ENCODE assay signal across 8 mouse cellular contexts in genomic region chr9:62364216-62364615, GRCm38 (mm10). TPM values are rescaled to one million over a fixed set of nuclear protein-coding genes. Genes with fewer than 3 reads are reported as not detected.
A peak's percentile ranks its signal among the peaks of the same experiment; 100 is the strongest.
DNase-seq lines count a peak whose midpoint lies in the region; ATAC-seq and TF ChIP-seq lines count a peak whose summit lies in the region.

No protein-coding gene starts in this region.

- no peaks in the 10 kb centered on the region for H3K27me3 ChIP-seq in heart, embryonic 12.5 days (replicated peaks)
- H3K27me3 ChIP-seq in hindbrain, embryonic 11.5 days (ENCODE audit: control insufficient read depth, insufficient read depth, low read length) = no peaks in the 10 kb centered on the region
- H3K27me3 ChIP-seq in midbrain, embryonic 10.5 days (ENCODE audit: low read depth, poor library complexity, severe bottlenecking) = no peaks in the 10 kb centered on the region

- peaks cover 7% of the 10 kb centered on the region; the same call in 1 of the 2 replicates for H3K36me3 ChIP-seq in heart, embryonic 12.5 days
- no peaks in the 10 kb centered on the region for H3K36me3 ChIP-seq in hindbrain, embryonic 11.5 days (ENCODE audit: control insufficient read depth, insufficient read depth, low read length)
- peaks cover 26% of the 10 kb centered on the region for H3K36me3 ChIP-seq in midbrain, embryonic 10.5 days

- no peak for TF ChIP-seq POLR2A in brain, embryonic 14.5 days (IDR thresholded peaks at IDR 0.05; ENCODE audit: borderline replicate concordance, extremely low read depth, insufficient read depth, insufficient read length, poor library complexity, severe bottlenecking)

- H3K9me3 ChIP-seq in heart, embryonic 12.5 days (replicated peaks) = no peaks in the 10 kb centered on the region
- H3K9me3 ChIP-seq in hindbrain, embryonic 11.5 days (ENCODE audit: control insufficient read depth, low read length) = no peaks in the 10 kb centered on the region
- H3K9me3 ChIP-seq in midbrain, embryonic 10.5 days (replicated peaks) = no peaks in the 10 kb centered on the region

- 0 out of 2 replicates have a peak overlapping the region, but pooled peaks have one; percentile 55 for H3K27ac ChIP-seq in heart, embryonic 12.5 days (ENCODE audit: poor library complexity, severe bottlenecking)
- no peak overlapping the region for H3K27ac ChIP-seq in hindbrain, embryonic 11.5 days (ENCODE audit: low read depth, low read length)
- H3K27ac ChIP-seq in midbrain, embryonic 10.5 days (replicated peaks) = peak overlapping the region; percentile 85

- no peak for TF ChIP-seq CTCF in brain, embryonic 14.5 days (IDR thresholded peaks at IDR 0.05; ENCODE audit: borderline replicate concordance, extremely low read depth, insufficient read depth, insufficient read length)

- H3K4me2 ChIP-seq in heart, embryonic 12.5 days = peak overlapping the region; percentile 70
- peak overlapping the region; percentile 58 for H3K4me2 ChIP-seq in hindbrain, embryonic 11.5 days (replicated peaks; ENCODE audit: low read depth, low read length)

- WGBS in heart, embryonic 12.5 days = 29% methylated on average over 6 of the region's 6 CpGs
- WGBS in hindbrain, embryonic 11.5 days = 8% methylated on average over 4 of the region's 6 CpGs
- 14% methylated on average over 4 of the region's 6 CpGs for WGBS in midbrain, embryonic 10.5 days

- H3K9ac ChIP-seq in heart, embryonic 12.5 days = peak overlapping the region; percentile 67
- peak overlapping the region; percentile 52; the same call in 1 of the 2 replicates for H3K9ac ChIP-seq in hindbrain, embryonic 11.5 days (ENCODE audit: low read depth, low read length)

- peaks cover 100% of the 10 kb centered on the region for H3K4me1 ChIP-seq in heart, embryonic 12.5 days (replicated peaks)
- H3K4me1 ChIP-seq in hindbrain, embryonic 11.5 days (replicated peaks; ENCODE audit: control insufficient read depth, insufficient read depth, low read length) = peaks cover 27% of the 10 kb centered on the region
- H3K4me1 ChIP-seq in midbrain, embryonic 10.5 days = peaks cover 99% of the 10 kb centered on the region

- DNase-seq in heart, adult 18-20 months = no peak
- DNase-seq in brain, embryonic 14.5 days (ENCODE audit: low read depth) = peak; percentile 56
- no peak for DNase-seq in hindbrain, embryonic 11.5 days (ENCODE audit: low spot score)
- DNase-seq in midbrain, embryonic 10.5 days (ENCODE audit: low spot score) = no peak
- DNase-seq in right cerebral cortex, postnatal 4 days = no peak
- no peak for DNase-seq in urinary bladder, postnatal 14 days (ENCODE audit: low spot score)
- DNase-seq in adipocyte (ENCODE audit: low spot score) = no peak

- no peak for ATAC-seq in heart, embryonic 12.5 days (ENCODE audit: insufficient number of reproducible peaks, low FRiP score)
- 0 out of 2 replicates have a peak, but pooled peaks have one; percentile 3 for ATAC-seq in hindbrain, embryonic 11.5 days (ENCODE audit: low FRiP score)

- H3K4me3 ChIP-seq in heart, embryonic 12.5 days = peak overlapping the region; percentile 30; the same call in 1 of the 2 replicates
- no peak overlapping the region for H3K4me3 ChIP-seq in hindbrain, embryonic 11.5 days (ENCODE audit: low read depth, low read length)
- H3K4me3 ChIP-seq in midbrain, embryonic 10.5 days = peak overlapping the region; percentile 48

RNA-seq across cellular contexts. Expression of gene Anp32a, which starts 23.1 kb away (rescaled TPM):
- polyA plus RNA-seq in heart, embryonic 12.5 days (2016; fragmentation: Nextera tagmentation; extraction: Ambion mirVana) = 156 and 158 TPM in 2 replicates
- 100 to 1,000 TPM; 180 to 184 TPM for total RNA-seq in heart, adult 18-20 months (2021)
- polyA plus RNA-seq in brain, embryonic 14.5 days (2012; rRNA removed) = 207 and 332 TPM in 2 replicates
- polyA plus RNA-seq in hindbrain, embryonic 11.5 days (2014; fragmentation: Nextera tagmentation; extraction: Ambion mirVana) = 220 and 221 TPM in 2 replicates
- 237 and 298 TPM in 2 replicates for polyA plus RNA-seq in midbrain, embryonic 10.5 days (2016; fragmentation: Nextera tagmentation; extraction: Ambion mirVana)
